Mouse (Mus musculus): ENCODE results near the gene Agap1.

Gene Agap1

GRCm38 (mm10) chr1:89576985-89577384, 122.4 kb downstream of the Agap1 start:
- no peak for DNase-seq (ENCODE audit: low spot score in 2 of 2)

- peak; percentile 62 to 79 for DNase-seq (ENCODE audit: low spot score in 2 of 2)
Measured at GRCm38 (mm10) chr1:89580031-89580998, 125.7 kb downstream of the Agap1 start.

GRCm38 (mm10) chr1:89580999-89581765, 126.6 kb downstream of the Agap1 start:
- DNase-seq (ENCODE audit: low spot score in 2 of 2), result peak; percentile 50 to 56

GRCm38 (mm10) chr1:89581766-89582125, 127.1 kb downstream of the Agap1 start:
- no peak for DNase-seq (ENCODE audit: low spot score in 2 of 2)

- no peak for DNase-seq (ENCODE audit: low spot score in 2 of 2)
Measured at GRCm38 (mm10) chr1:89583369-89583768, 128.8 kb downstream of the Agap1 start.

- DNase-seq (ENCODE audit: low spot score in 2 of 2), result no peak
Measured at GRCm38 (mm10) chr1:89586991-89587683, 132.5 kb downstream of the Agap1 start.

GRCm38 (mm10) chr1:89588154-89588553, 133.5 kb downstream of the Agap1 start:
- no peak for DNase-seq (ENCODE audit: low spot score in 2 of 2)

GRCm38 (mm10) chr1:89590994-89591393, 136.4 kb downstream of the Agap1 start:
- DNase-seq (ENCODE audit: low spot score in 2 of 2), result no peak

GRCm38 (mm10) chr1:89593219-89593618, 138.6 kb downstream of the Agap1 start:
- DNase-seq (ENCODE audit: low spot score in 2 of 2), result no peak

- DNase-seq (ENCODE audit: low spot score in 2 of 2), result no peak
Measured at GRCm38 (mm10) chr1:89594999-89595398, 140.4 kb downstream of the Agap1 start.

GRCm38 (mm10) chr1:89595421-89595820, 140.8 kb downstream of the Agap1 start:
- no peak for DNase-seq (ENCODE audit: low spot score in 2 of 2)

GRCm38 (mm10) chr1:89596223-89596622, 141.6 kb downstream of the Agap1 start:
- DNase-seq (ENCODE audit: low spot score in 2 of 2), result no peak

GRCm38 (mm10) chr1:89598906-89599305, 144.3 kb downstream of the Agap1 start:
- DNase-seq (ENCODE audit: low spot score in 2 of 2), result no peak

- DNase-seq (ENCODE audit: low spot score in 2 of 2), result no peak
Measured at GRCm38 (mm10) chr1:89599983-89600741, 145.6 kb downstream of the Agap1 start.

- no peak for DNase-seq (ENCODE audit: low spot score in 2 of 2)
Measured at GRCm38 (mm10) chr1:89601349-89601748, 146.7 kb downstream of the Agap1 start.

GRCm38 (mm10) chr1:89602879-89603278, 148.3 kb downstream of the Agap1 start:
- DNase-seq (ENCODE audit: low spot score in 2 of 2), result no peak

GRCm38 (mm10) chr1:89606612-89607011, 152.0 kb downstream of the Agap1 start:
- DNase-seq (ENCODE audit: low spot score in 2 of 2), result peak in 1 of 2 experiments; percentile 47

GRCm38 (mm10) chr1:89608766-89609165, 154.2 kb downstream of the Agap1 start:
- no peak for DNase-seq (ENCODE audit: low spot score in 2 of 2)

GRCm38 (mm10) chr1:89609964-89610363, 155.4 kb downstream of the Agap1 start:
- no peak for DNase-seq (ENCODE audit: low spot score in 2 of 2)

- DNase-seq (ENCODE audit: low spot score in 2 of 2), result no peak
Measured at GRCm38 (mm10) chr1:89611521-89611920, 156.9 kb downstream of the Agap1 start.

- DNase-seq (ENCODE audit: low spot score in 2 of 2), result no peak
Measured at GRCm38 (mm10) chr1:89613234-89613870, 158.7 kb downstream of the Agap1 start.
